Mouse (Mus musculus): Measurements from ENCODE around the gene Aen.

Aen gene

GRCm38 (mm10) chr7:78895653-78896333, at the start of gene Aen:
TSS of gene Aen (plus strand) at chr7:78895854.
- in situ Hi-C loops (cut with MboI; ENCODE audit: low pct_unique_long_range_greater_than_20kb in 1 of 2, low sequenced_read_pairs in 2 of 2, unreplicated experiment in 1 of 2), result loop anchor here (10.0 to 25.0 kb wide), 2 partner anchors 301 to 308 kb away; no protein-coding TSS in a partner anchor

DNA sequence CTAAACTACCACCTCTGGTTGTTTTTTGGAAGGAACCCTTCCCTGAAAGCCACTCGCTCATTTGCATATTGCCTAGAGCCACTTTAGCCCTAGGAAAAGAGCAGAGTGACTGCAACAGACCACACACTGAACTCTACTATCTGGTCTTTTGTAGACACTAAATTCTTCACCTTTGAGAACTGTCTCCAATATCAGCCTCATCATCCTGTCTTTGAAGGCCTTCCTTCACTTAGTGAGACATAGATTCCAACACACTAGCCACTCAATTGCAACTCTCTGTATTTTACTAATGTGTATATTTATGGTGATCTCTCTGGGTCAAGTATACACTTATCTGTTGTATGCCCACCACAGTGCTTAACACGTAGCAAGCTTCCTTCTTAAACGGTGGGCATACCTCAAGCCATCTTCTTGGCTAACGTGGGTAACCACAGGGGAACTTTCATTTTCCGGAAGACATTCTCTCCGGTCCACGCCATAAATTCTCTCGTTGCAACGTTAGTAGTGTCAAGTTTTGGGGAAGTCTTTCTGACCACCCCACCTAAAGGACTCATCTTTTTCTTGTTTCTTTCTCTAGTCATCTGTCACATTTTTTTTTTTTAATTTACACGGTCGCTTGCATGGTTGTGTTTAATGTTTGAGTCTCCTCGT, 49.5 kb upstream of the Aen start:
- in situ Hi-C loops (cut with MboI; ENCODE audit: low pct_unique_long_range_greater_than_20kb in 1 of 2, low sequenced_read_pairs in 2 of 2, unreplicated experiment in 1 of 2), result no loop called here

DNA sequence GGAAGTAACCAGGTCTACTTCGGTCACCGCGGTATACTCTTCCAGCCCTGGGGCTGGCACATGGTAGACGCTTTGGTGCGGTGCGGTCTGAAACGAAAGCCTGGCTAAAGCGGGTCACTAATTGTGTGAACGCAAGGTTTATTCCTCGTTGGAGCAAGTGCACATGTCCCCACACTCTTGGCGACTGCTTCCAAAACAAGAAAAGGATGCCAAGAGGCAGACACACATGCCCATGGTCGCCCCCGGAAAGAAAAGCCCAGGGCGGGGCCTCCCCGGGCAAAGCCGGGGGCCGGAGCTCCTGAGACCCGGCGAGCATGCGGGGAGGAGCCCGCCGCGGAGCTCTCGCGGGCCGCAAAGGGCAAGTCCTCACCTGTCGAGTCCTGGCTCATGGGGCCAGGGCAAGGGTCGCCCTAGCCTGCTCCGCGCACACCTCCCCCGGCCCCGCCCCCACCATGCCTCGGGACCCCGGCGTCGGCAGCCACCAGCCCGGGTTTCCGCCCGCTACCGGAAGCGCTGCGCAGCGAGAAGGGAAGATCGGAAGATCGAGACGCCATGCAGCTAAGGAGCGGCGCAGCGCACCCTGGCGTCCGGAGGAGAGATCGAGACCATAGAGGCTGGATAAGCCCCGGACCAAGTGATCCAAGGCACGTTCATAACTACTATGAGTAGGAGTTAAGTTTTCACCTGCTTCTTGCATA, 48.8 kb upstream of the Aen start, which contains the start of gene Det1:
Det1 (minus strand) TSS at position 527 of the 698 bp plus-strand sequence.
- in situ Hi-C loops (cut with MboI; ENCODE audit: low pct_unique_long_range_greater_than_20kb in 1 of 2, low sequenced_read_pairs in 2 of 2, unreplicated experiment in 1 of 2), result no loop called here

- in situ Hi-C loops (cut with MboI; ENCODE audit: low pct_unique_long_range_greater_than_20kb in 1 of 2, low sequenced_read_pairs in 2 of 2, unreplicated experiment in 1 of 2), result no loop called here
These were observed 41.6 kb upstream of the Aen start for GRCm38 (mm10) chr7:78854051-78854450.

- in situ Hi-C loops (cut with MboI; ENCODE audit: low pct_unique_long_range_greater_than_20kb in 1 of 2, low sequenced_read_pairs in 2 of 2, unreplicated experiment in 1 of 2), result no loop called here
These were observed 40.5 kb upstream of the Aen start for GRCm38 (mm10) chr7:78855044-78855655.

GRCm38 (mm10) chr7:78863796-78864445, 31.7 kb upstream of the Aen start:
- in situ Hi-C loops (cut with MboI; ENCODE audit: low pct_unique_long_range_greater_than_20kb in 1 of 2, low sequenced_read_pairs in 2 of 2, unreplicated experiment in 1 of 2), result no loop called here

DNA sequence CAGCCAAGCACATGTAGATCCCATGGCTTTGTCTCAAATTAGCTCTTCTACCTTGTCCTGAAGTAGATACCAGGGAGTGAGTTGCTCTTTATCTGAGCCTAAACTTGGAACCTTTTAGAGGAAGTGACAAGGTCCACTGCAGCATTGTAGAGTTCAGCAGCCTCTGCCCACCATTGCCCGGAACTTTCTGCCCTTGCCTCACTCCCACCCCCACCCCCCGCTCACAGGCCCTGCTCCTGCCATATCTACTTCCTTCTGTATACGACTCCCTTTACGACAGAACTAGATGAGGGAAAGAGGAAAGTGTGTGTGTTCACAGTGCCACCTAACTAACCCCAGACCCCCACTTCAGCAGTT, 31.2 kb upstream of the Aen start:
- in situ Hi-C loops (cut with MboI; ENCODE audit: low pct_unique_long_range_greater_than_20kb in 1 of 2, low sequenced_read_pairs in 2 of 2, unreplicated experiment in 1 of 2), result no loop called here

DNA sequence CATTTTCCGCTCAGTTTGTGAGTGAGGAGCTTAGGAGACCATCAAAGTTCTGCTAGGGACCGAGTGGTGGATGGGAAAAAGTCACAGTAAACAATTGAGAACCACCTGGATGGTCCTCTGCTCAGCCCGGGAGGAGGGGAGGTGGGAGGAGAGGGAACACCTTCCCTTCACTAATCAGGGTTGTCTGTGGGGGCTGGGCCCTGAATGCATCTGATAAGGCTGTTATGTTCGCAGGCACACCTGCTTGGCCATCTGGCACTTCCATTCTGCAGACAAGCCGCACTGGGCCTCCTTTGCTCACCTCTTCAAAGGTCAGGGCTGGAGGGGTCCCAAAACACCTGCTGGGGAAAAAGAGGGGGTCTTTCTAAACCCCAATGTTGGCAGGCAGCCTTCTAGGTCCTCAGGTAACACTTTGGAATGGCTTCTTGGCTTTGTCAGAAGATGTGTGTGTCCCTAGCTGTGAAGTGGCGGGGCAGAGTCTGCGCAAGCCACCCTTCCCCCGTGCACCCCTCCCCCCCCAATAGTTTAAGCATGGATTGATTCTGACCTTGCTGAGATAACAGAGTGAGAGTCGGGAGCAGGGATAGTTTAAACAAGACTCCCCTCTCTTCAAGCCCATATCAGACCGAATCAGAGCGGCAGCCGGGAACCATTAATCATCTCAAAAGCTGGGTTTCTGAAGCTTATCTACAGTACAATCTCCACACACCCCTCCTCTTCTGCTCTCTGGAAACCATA, 30.3 kb upstream of the Aen start:
- in situ Hi-C loops (cut with MboI; ENCODE audit: low pct_unique_long_range_greater_than_20kb in 1 of 2, low sequenced_read_pairs in 2 of 2, unreplicated experiment in 1 of 2), result no loop called here

DNA sequence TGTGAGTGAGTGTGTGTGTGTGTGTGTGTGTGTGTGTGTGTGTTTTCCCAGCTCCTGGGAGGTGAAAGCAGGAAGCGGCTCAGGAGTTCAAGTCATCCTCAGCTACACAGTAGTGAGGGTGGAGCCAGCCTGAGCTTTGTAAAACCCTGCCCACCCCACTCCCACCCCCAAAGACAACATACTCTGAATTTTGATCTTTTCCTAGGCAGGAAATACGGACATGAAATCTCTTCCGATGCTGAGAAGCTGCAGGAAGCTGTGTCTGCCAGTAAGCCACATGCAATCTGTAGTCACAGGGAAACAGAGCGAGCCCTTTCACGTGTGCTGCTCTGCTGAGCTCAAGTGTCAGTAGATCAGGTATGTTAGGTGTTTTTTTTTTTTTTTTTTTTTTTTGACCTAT, 26.9 kb upstream of the Aen start:
- in situ Hi-C loops (cut with MboI; ENCODE audit: low pct_unique_long_range_greater_than_20kb in 1 of 2, low sequenced_read_pairs in 2 of 2, unreplicated experiment in 1 of 2), result no loop called here

- in situ Hi-C loops (cut with MboI; ENCODE audit: low pct_unique_long_range_greater_than_20kb in 1 of 2, low sequenced_read_pairs in 2 of 2, unreplicated experiment in 1 of 2), result no loop called here
These were observed 23.3 kb upstream of the Aen start for GRCm38 (mm10) chr7:78872366-78872765.

GRCm38 (mm10) chr7:78872831-78873230, 22.8 kb upstream of the Aen start:
- in situ Hi-C loops (cut with MboI; ENCODE audit: low pct_unique_long_range_greater_than_20kb in 1 of 2, low sequenced_read_pairs in 2 of 2, unreplicated experiment in 1 of 2), result no loop called here

- in situ Hi-C loops (cut with MboI; ENCODE audit: low pct_unique_long_range_greater_than_20kb in 1 of 2, low sequenced_read_pairs in 2 of 2, unreplicated experiment in 1 of 2), result loop anchor here in 1 of 2 experiments (25.0 kb wide), 1 partner anchor 295 kb away; no protein-coding TSS in a partner anchor
These were observed 13.8 kb upstream of the Aen start for GRCm38 (mm10) chr7:78881607-78882468.

DNA sequence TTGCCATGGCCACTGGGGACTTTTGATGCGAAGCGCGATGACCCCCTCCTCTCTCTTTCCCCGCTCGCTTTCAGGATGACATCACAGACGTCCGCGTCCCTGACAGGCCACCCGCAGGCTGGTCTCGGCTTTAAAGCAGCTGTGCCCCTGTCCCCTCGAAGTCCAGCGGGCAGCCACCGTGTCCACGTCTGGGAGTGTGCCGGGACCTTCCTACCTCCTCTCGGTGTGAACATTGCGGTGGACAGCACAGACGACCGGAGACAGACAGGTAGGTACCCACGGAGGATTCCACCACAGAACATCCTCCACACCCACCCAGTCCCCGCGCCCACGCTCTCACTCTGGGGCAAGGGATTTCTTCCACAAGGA, 13.2 kb upstream of the Aen start:
- in situ Hi-C loops (cut with MboI; ENCODE audit: low pct_unique_long_range_greater_than_20kb in 1 of 2, low sequenced_read_pairs in 2 of 2, unreplicated experiment in 1 of 2), result loop anchor here in 1 of 2 experiments (25.0 kb wide), 1 partner anchor 295 kb away; no protein-coding TSS in a partner anchor

DNA sequence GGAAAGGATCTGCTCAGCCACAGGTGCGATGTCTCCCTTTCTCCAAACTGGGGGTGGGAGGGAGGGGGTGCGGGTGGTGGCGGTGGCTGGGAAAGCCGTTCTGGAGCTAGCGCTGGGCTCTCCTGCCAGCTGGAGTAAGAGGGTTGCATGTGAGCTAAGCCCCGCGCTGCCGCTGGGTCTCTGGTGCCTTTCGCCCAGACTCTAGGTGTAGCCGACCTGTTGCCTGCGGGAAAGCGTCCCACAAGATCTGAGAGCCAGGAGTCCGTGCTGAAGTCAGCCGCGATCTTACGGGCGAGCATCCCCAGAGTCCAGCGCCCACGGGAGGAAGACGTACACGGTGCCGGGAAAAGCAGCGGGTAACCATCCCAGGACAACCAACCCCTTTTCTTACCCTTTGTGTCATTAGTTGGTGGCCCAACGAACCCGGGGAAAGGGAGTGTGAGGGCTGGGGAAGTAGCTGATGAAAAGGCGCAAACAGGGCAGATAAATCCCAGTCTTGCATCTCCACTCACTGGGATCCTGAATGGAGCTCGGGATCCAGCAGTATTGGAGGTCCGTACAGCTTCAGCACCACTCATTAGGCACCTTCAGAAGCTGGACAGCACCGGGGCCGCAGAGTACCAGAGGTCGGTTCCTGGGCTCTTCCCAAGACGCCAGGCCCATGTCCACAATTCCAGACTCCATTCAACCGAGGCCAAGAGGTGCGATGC, 12.5 kb upstream of the Aen start:
- in situ Hi-C loops (cut with MboI; ENCODE audit: low pct_unique_long_range_greater_than_20kb in 1 of 2, low sequenced_read_pairs in 2 of 2, unreplicated experiment in 1 of 2), result loop anchor here in 1 of 2 experiments (25.0 kb wide), 1 partner anchor 296 kb away; no protein-coding TSS in a partner anchor

GRCm38 (mm10) chr7:78883726-78884060, 12.0 kb upstream of the Aen start:
- in situ Hi-C loops (cut with MboI; ENCODE audit: low pct_unique_long_range_greater_than_20kb in 1 of 2, low sequenced_read_pairs in 2 of 2, unreplicated experiment in 1 of 2), result loop anchor here in 1 of 2 experiments (25.0 kb wide), 1 partner anchor 296 kb away; no protein-coding TSS in a partner anchor

- in situ Hi-C loops (cut with MboI; ENCODE audit: low pct_unique_long_range_greater_than_20kb in 1 of 2, low sequenced_read_pairs in 2 of 2, unreplicated experiment in 1 of 2), result loop anchor here in 1 of 2 experiments (25.0 kb wide), 1 partner anchor 297 kb away; no protein-coding TSS in a partner anchor
These were observed 11.5 kb upstream of the Aen start for GRCm38 (mm10) chr7:78884139-78884538.
